ENCODE assay signal across 21 mouse cellular contexts in the genomic region with DNA sequence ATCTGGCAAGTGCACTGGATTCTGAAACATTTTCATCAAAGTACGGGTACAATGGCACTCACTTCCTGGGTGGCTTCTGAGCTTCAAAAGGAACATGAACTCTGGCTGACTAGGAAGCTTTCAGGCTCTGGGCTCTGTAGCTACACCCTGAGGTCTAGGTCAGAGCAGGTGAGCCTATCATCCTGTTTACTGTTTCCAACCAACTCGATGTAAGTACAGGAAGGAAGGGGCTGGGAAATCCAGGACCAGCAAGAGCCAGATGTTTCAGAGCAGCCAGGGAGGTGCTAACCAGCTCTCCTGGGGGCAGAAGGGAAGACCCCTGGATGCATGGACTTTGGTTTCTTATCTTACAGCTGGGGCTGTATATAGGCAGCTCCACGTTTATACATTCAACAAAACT.
DNase-seq lines count a peak whose midpoint lies in the region.
"Had no signal": no experiment of that assay in that cellular context is flagged by ENCODE, and none has a peak within 500 bp of the region (broad histone marks: within the 10 kb centered on the region; RNA-seq: fewer than 3 reads in every experiment).

No protein-coding gene starts in this region.

- H3K9me3 ChIP-seq in heart, embryonic 10.5 days = no peaks in the 10 kb centered on the region
- H3K9me3 ChIP-seq: embryonic facial prominence, embryonic 10.5 days; embryonic facial prominence, embryonic 12.5 days; forebrain, embryonic 13.5 days; forebrain, embryonic 15.5 days; G1E had no signal

- H3K4me1 ChIP-seq in heart, embryonic 10.5 days = no peaks in the 10 kb centered on the region
- H3K4me1 ChIP-seq: embryonic facial prominence, embryonic 10.5 days; forebrain, embryonic 13.5 days; forebrain, embryonic 15.5 days had no signal

- H3K36me3 ChIP-seq in heart, embryonic 10.5 days = peaks cover 8% of the 10 kb centered on the region; the same call in 1 of the 2 replicates
- H3K36me3 ChIP-seq: embryonic facial prominence, embryonic 10.5 days; embryonic facial prominence, embryonic 12.5 days; forebrain, embryonic 15.5 days; G1E had no signal

- H3K27ac ChIP-seq in heart, embryonic 10.5 days = no peak overlapping the region
- H3K27ac ChIP-seq: embryonic facial prominence, embryonic 10.5 days; embryonic facial prominence, embryonic 12.5 days; forebrain, embryonic 13.5 days; forebrain, embryonic 15.5 days had no signal

- H3K27me3 ChIP-seq in heart, embryonic 10.5 days (ENCODE audit: insufficient read depth, poor library complexity, severe bottlenecking) = no peaks in the 10 kb centered on the region
- H3K27me3 ChIP-seq: embryonic facial prominence, embryonic 12.5 days; forebrain, embryonic 13.5 days; forebrain, embryonic 15.5 days; Patski had no signal

- peak; percentile 15 for DNase-seq in adrenal gland, postnatal 14 days
- DNase-seq in adrenal gland, postnatal 36 days = no peak
- DNase-seq in heart, adult 11 months = peak; percentile 94
- no peak for DNase-seq in heart, postnatal 14 days
- DNase-seq in heart, adult 8-10 months (ENCODE audit: low spot score) = peak; percentile 28
- no peak for DNase-seq in heart, embryonic 10.5 days (ENCODE audit: low spot score)
- no peak for DNase-seq in frontal cortex, postnatal 10 days (ENCODE audit: low spot score in 2 of 2)
- DNase-seq: adrenal gland, adult 2 months; adrenal gland, postnatal 25 days; cerebellum, adult 11-12 months; cerebellum, adult 2 months; cerebellum, adult 9-10 months; cerebellum, postnatal 10 days; cerebellum, postnatal 25 days; forebrain, postnatal 0 days had no signal

- intact Hi-C loops in heart, postnatal 14 days (cut with DNase I) = no loop called here

- 63% methylated on average over 3 of the region's 3 CpGs for WGBS in heart, embryonic 10.5 days

- no peak overlapping the region for H3K4me3 ChIP-seq in heart, embryonic 10.5 days
- H3K4me3 ChIP-seq: embryonic facial prominence, embryonic 10.5 days; embryonic facial prominence, embryonic 12.5 days; forebrain, embryonic 13.5 days; forebrain, embryonic 15.5 days had no signal

Comparison
In these comparisons a context has a peak if more than half of its experiments do, and no peak if none do; other contexts are left out.
1. DNase-seq: peak in adrenal gland, postnatal 14 days (single experiment), heart, adult 11 months (single experiment) and heart, adult 8-10 months (single experiment); none in adrenal gland, postnatal 36 days (0 of 2), heart, postnatal 14 days (0 of 2), heart, embryonic 10.5 days (single experiment) and frontal cortex, postnatal 10 days (0 of 2).